Mouse (Mus musculus) spleen, embryonic (tissue): ENCODE results near the gene Trim29.

ENCODE experiments used
- CTCF ChIA-PET: fragments of 350-600 bp; sonication (Branson Sonifier 250); formaldehyde crosslinking; loops from one replicate; lab custom pipeline; 2022; lab: Charles Lee

Gene Trim29

GRCm38 (mm10) chr9:43312190-43312589 is 1.5 kb downstream of the Trim29 start:
- CTCF ChIA-PET: no interaction called here

DNA sequence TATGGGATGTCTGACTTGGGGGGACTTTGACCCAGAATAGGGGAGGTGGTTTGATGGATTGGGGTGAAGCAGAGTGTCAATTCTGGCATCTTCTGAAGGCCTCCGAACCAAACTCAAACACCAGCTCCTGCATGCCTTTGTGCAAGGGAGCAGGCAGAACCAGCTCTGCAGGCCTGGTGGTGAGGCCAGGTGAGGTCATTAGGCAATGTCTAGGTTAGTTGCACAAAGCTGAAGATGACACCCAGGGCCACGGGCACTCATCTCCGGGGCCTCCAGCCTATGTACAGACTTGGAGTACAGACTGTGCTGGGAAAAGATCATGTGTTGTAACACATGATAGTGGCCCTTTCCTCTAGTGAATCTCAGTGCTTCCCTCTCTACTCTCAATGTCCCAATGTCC is 3.2 kb downstream of the Trim29 start:
- CTCF ChIA-PET: no interaction called here

- CTCF ChIA-PET: no interaction called here
Measured at GRCm38 (mm10) chr9:43315320-43315950, 4.8 kb downstream of the Trim29 start.

DNA sequence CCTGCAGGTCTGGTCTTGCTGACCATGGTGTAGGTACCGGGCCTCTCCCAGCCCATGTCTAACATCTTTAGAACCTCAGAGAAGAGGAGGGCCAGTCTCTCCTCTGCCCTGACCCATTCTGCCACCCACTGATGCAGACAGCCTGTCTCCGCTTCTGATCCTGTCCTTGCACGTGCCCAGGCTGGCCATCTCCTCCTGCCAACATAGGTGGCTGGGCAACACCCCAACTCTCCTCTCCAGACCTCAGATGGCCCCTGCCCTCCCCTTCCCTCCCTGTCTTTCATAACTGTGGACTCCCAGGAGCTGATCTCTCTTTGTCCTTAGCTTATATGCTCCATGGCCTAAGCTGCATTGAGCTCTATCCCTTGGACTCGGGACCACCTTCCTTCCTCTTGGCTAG is 5.8 kb downstream of the Trim29 start:
- CTCF ChIA-PET: no interaction called here

DNA sequence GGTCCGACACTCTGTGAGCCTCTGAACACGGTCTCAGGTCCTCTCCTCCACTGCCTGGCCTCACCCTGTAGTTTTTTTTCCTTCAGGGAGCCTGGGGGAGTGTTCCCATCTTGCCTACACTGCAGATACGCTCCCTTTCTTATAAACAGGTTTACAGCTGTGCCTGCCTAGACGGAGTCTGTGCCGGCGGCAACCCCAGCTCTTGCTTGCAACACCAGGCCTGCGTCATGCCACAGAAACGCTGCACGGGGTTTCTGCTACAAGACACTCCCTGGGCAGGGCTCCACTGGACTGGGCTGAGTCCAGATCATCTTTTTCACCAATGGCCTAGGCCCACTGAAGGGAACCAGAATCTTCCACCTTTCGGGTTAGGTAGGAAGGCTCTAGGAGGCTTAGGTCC is 8.0 kb downstream of the Trim29 start:
- CTCF ChIA-PET: no interaction called here

DNA sequence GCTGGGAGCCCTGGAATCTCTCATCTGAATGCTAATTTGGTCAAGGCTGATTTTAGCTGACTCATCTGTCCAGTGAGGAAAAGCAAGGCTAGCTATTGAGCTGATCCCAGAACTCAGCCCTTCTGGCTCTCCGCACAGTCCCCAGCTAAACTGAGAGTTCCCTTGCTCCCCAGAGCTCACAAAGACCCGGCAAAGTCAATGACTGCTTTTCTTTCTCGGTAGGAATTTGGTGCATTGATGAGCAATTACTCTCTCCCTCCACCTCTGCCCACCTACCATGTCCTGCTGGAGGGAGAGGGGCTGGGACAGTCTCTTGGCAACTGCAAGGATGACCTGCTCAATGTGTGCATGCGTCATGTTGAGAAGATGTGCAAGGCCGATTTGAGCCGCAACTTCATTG is 11.3 kb downstream of the Trim29 start:
- CTCF ChIA-PET: no interaction called here

- CTCF ChIA-PET: no interaction called here
Measured at GRCm38 (mm10) chr9:43322666-43323065, 12.0 kb downstream of the Trim29 start.

GRCm38 (mm10) chr9:43325486-43325885 is 14.8 kb downstream of the Trim29 start:
- CTCF ChIA-PET: no interaction called here

GRCm38 (mm10) chr9:43326015-43326631 is 15.5 kb downstream of the Trim29 start:
- CTCF ChIA-PET: no interaction called here

DNA sequence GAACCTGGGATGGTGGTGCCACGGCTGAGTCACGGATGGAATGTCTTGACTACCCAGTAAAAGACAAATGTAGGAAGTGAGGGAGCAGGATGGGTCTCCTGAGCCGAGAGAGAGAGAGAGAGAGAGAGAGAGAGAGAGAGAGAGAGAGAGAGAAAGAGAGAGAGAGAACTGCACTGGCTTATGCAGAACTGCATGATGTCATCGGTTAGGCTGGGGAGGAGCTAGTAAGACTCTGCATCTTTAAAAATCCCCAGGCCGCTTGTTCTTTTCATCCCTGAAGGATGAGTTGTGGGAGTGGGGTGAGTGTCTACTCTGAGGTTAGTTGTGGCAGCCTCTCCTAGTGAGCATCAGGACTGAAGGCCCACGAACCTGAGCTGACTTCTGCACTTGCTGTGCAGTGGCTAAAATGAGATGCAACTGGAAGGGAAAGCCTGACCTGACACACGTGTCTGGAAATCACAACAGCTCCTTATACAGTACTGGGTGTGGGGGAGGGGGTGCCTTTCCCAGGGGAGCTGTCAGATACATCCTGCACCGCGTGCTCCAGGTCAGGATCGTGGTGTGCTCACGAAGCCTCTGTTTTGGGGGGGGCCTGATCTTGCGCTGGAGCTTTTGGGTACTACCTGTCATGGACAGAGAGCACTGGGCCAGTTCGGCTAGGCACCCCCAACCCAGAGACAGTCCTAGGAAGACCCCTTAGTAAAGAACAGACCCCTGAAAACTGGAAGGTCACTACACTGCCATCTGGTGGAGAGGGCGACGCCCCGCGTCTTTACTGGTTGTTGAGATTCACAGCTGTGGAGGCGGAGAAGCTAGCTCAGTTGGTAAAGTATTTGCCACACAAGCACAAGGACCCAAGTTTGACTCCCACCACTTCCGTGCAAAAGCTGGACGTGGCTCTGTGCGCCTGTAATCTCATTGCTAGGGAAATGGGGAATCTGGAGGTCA is 16.8 kb downstream of the Trim29 start:
- CTCF ChIA-PET: no interaction called here

DNA sequence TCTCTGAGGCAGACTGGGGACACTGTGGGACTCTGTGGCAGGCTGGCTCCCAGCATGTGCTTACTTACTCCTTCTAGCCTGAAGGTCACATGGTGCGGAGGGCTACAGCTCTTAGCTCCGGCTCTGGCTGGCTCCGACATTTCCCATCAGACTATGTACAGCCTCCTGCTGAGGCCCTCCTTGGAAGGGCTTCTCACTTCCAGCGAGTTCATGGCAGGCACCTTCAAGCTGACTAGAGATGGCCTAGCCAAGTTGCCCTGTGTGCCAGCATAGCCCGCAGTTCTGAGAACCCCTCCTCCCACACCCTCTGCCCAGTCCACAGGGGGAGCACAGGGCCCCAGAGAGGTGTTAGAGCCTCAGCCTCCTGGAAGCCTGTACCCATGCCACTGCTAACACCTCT is 19.8 kb downstream of the Trim29 start:
- CTCF ChIA-PET: no interaction called here

DNA sequence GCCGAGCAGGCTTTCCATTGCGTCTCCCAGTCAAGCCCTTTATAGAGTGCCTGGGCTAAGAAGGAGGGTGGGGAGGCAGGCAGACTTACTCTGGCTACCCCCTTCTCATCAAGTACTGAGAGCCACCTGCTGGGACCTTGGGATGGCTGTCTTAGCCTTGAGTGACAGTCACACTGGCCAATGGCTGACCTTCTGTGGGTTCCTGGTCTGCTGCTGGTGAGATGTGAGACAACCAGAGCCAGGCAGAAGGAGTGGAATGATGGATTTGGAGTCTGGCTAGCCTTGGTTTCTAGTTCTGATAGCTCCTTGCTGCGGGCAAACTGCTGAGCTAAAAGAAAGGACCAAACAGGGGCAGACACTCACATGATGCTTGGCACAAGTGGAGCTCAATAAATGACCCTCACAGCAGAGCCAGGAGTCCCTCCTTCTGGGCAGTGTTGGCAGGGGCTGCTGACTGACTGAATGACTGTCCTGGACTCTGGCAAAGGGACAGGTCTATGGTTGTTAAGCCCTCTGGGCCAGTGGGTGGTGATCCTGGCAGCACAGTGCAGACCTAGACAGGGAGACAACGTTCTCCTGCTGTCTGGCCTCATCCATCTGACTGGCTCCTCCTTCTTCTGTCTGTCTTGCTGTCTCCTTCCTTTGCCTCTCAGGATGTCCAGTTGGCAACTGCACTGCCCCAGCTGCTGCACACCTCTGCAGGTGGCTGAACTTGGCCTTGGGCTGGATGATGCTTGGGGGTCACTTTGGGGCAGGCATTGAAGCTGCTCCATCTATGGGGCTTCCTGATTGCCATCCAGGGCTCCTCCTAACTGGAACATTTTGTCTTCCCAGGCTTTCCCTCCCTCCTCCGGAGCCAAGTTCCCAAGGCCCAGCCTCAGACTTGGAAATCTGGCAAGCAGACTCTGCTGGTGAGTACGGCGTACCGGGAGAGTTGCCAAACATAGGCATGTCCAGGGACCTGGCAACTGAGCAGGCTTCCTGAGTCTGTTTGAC is 21.1 kb downstream of the Trim29 start:
- CTCF ChIA-PET: no interaction called here

GRCm38 (mm10) chr9:43334476-43334875 is 23.8 kb downstream of the Trim29 start:
- CTCF ChIA-PET: no interaction called here

DNA sequence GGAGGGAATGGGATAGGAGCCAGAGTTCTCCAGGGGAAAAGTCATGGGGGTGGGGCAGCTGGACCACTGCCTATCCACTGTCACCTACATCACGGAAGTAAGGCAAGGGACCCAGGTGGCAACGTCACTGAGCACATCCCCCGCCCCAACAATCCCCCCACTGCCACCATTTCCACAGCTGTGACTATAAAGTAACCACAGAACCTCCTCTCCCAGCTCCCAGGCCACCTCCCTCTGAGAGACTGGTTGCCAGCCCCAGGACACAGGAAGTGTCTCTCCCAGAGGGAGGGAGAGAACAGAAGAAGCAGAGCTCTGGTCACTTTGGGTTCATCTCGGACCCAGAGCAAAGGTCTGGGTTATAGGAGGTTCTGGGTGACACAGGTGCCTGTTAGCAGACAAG is 27.0 kb downstream of the Trim29 start:
- CTCF ChIA-PET: no interaction called here

DNA sequence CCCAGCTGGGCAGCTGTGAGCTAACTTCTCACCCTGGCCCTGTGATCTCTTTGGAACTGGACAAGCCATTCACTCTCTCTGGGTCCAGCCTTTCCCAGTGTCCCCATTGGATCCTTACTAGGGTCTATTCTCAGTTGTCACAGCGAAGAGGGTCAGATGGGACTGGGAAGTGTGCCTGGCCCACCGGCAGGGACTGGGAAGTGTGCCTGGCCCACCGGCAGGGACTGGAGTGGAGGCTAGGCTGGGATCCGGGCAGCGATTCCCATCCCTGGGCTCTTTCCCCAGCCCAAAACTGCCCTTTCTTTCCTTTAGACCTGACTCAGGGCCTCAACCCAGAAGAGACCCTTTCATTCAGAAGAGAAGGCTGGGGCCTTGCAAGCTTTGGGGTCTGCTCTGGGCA is 27.4 kb downstream of the Trim29 start:
- CTCF ChIA-PET: no interaction called here

DNA sequence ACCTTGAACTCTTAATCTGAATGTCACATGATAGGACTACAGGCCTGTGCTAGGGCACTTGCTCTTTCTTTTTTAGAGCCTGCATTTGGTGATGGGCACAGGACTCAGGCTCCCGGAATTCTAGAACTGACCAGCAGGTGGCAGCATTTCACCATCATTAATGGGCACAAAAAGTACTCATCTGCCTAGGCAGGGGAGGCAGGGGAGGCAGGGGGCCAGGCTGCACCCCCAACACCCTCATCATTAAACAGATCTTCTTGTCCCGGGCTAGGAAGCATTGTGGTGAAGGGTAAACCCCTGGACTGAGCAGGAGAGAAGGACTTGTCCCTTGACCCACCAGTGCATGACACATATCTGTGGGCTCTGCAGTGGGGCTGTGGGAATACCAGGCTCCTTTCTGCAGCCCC is 29.0 kb downstream of the Trim29 start:
- CTCF ChIA-PET: interaction anchor here (0.6 to 1.5 kb wide), 2 partner anchors 10 to 269 kb away, joined by 3 to 4 read pairs; no protein-coding TSS in a partner anchor

- CTCF ChIA-PET: no interaction called here
Measured at GRCm38 (mm10) chr9:43350089-43350488, 39.4 kb downstream of the Trim29 start.

GRCm38 (mm10) chr9:43351015-43351414 is 40.4 kb downstream of the Trim29 start:
- CTCF ChIA-PET: no interaction called here

GRCm38 (mm10) chr9:43357011-43357410 is 46.4 kb downstream of the Trim29 start:
- CTCF ChIA-PET: no interaction called here

- CTCF ChIA-PET: no interaction called here
Measured at GRCm38 (mm10) chr9:43358591-43359323, 48.1 kb downstream of the Trim29 start.

DNA sequence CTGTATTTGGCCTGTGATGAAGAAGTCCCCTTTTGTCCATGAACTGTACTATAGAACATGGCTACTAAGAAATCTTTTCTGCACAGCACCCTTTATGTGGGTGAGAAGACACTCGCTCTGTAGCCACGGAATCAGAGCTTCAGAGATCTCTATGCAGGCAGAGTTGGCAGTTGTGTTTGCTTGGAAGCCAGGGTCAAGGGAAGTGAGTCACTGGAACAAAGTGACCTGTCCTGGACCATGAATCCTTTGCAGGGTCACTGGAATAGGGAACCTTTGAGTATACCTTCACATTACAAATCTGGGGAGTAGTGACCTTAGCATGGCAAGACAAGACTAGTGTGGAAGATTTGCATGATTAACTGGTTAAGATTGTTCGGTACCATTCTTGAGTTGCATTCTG is 58.1 kb downstream of the Trim29 start:
- CTCF ChIA-PET: no interaction called here
